Mouse (Mus musculus): ENCODE results near the gene Fam131c.

DNA sequence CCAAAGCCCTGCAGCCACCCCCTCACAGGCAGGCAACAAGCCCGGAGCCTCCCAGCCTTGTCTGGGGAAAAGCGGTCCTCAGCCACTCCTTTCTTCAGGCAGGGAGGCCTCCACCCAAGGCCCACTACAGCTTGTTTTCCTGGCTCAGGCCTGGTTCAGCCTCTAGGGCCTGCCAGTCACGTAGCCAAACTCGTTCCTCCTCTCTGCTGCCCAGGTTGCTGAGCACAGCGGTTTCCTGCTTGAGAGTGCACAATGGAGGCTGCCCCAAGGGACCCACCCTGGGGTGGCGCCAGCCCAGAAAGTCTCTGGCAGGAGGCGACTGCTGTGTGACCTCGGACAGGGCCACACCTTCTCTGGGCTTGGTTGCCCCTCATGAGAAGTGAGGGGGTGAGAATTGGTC is 14.2 kb upstream of the Fam131c start:
- TF ChIP-seq CTCF (conservative IDR thresholded peaks at IDR 0.05; ENCODE audit: low read length) (no peak), POU5F1 (IDR thresholded peaks at IDR 0.05; ENCODE audit: borderline replicate concordance, low read length) (no peak), NANOG (IDR thresholded peaks at IDR 0.05; ENCODE audit: borderline replicate concordance, low read length) (no peak)
